Mouse (Mus musculus) forebrain, embryonic 14.5 days (tissue): ENCODE results near the gene Myo1b. TPM values are rescaled to one million over a fixed set of nuclear protein-coding genes. Genes with fewer than 3 reads are reported as not detected.
"Not testable (repeated sequence)": the region's sequence is repeated elsewhere in the genome, so short reads cannot be mapped to it uniquely, and the experiment has no call there.

Experiments
- ATAC-seq: fragments of 200-750 bp; cut with Nextera tagmentation; 2 replicates; pipeline ENCODE4 v1.8.0; 2017; ENCODE audit warnings: mild to moderate bottlenecking, moderate library complexity
- DNase-seq: peaks from one replicate; pipeline ENCODE4 v3.0.0-alpha.2; 2015; ENCODE audit warnings: low spot score
- H3K27ac ChIP-seq: fragments of 300-500 bp; sonication (generic); 2 replicates; pipeline ENCODE4 v1.5.1; 2014; ENCODE audit warnings: low read depth, mild to moderate bottlenecking, control low read depth, low read length, moderate library complexity
- H3K27me3 ChIP-seq: fragments of 300-500 bp; sonication (generic); replicated peaks from 2 replicates; pipeline ENCODE4 v1.6.1; 2014; ENCODE audit warnings: low read length, control low read depth, mixed read lengths; ENCODE audit not compliant: control insufficient read depth, insufficient read depth
- H3K36me3 ChIP-seq: fragments of 300-500 bp; sonication (generic); 2 replicates; pipeline ENCODE4 v1.6.1; 2014; ENCODE audit warnings: low read length, control low read depth; ENCODE audit not compliant: control insufficient read depth, insufficient read depth
- H3K4me1 ChIP-seq: fragments of 300-500 bp; sonication (generic); 2 replicates; pipeline ENCODE4 v1.6.1; 2014; ENCODE audit warnings: antibody characterized with exemption, low read length, control low read depth; ENCODE audit not compliant: control insufficient read depth, insufficient read depth
- H3K4me2 ChIP-seq: fragments of 300-500 bp; sonication (generic); 2 replicates; pipeline ENCODE4 v1.6.1; 2014; ENCODE audit warnings: mild to moderate bottlenecking, control low read depth, low read length
- H3K4me3 ChIP-seq: fragments of 300-500 bp; sonication (generic); 2 replicates; pipeline ENCODE4 v1.5.1; 2014; ENCODE audit warnings: low read depth, low read length, control low read depth
- H3K9ac ChIP-seq: fragments of 300-500 bp; sonication (generic); 2 replicates; pipeline ENCODE4 v1.6.1; 2014; ENCODE audit warnings: mild to moderate bottlenecking, low read length, control low read depth, moderate library complexity
- H3K9me3 ChIP-seq: fragments of 300-500 bp; sonication (generic); replicated peaks from 2 replicates; pipeline ENCODE4 v1.6.1; 2016; ENCODE audit warnings: low read length, control low read depth, mixed read lengths; ENCODE audit not compliant: control insufficient read depth
- WGBS: fragments of 180-500 bp; shearing (Covaris S2); extraction: QIAGEN DNeasy Blood & Tissue Kit; methylation state at CpG from one replicate; pipeline ENCODE4 v1.1.7; 2014; 5-methylcytosine and 5-hydroxymethylcytosine counted together
- polyA plus RNA-seq: library from polyadenylated mRNA; unstranded; fragments of >200 nt; fragmentation: Nextera tagmentation; extraction: Ambion mirVana; gene quantifications from 2 replicates; pipeline ENCODE4 v1.2.1, GENCODE M21; 2014

The Myo1b gene
- polyA plus RNA-seq, 1 experiment from 2014 or later, result 78.1 TPM

GRCm38 (mm10) chr1:51872493-51873261 lies 43.2 kb downstream of the Myo1b start:
- Histone ChIP-seq H3K9ac (no peak overlapping the region), H3K27ac (0 out of 2 replicates have a peak overlapping the region, but pooled peaks have one; percentile 9), H3K4me2 (no peak overlapping the region), H3K27me3 (no peaks in the 10 kb centered on the region), H3K36me3 (no peaks in the 10 kb centered on the region), H3K9me3 (no peaks in the 10 kb centered on the region), H3K4me1 (no peaks in the 10 kb centered on the region), H3K4me3 (no peak overlapping the region)
- DNase-seq (no peak), ATAC-seq (no peak)
- WGBS, result 82% methylated on average over 7 of the region's 7 CpGs

DNA sequence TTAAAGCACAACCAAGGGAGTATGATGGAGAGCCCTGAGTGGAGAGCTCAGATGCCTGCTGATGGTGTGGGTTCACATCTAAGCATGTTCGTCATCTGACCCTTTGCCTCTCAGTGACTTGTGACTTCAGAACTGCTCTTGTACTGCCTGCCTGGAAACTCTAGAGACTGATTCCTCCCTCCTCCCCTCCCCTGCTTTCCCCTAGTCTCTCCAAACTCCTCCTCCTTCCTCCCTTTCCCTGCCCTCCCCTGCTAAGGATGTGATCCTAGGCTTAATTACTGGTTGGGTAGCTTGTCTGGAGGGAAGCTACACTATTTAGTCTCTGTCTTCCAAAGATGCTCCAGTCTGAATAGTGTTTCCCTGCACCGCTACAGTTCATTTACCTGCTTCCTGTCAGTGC lies 44.6 kb downstream of the Myo1b start:
- WGBS, result 90% methylated on average over 2 of the region's 2 CpGs
- H3K27ac ChIP-seq, ATAC-seq, DNase-seq, H3K9ac ChIP-seq, H3K4me3 ChIP-seq, H3K4me1 ChIP-seq, H3K36me3 ChIP-seq, H3K4me2 ChIP-seq, H3K27me3 ChIP-seq, H3K9me3 ChIP-seq: not testable (repeated sequence)

DNA sequence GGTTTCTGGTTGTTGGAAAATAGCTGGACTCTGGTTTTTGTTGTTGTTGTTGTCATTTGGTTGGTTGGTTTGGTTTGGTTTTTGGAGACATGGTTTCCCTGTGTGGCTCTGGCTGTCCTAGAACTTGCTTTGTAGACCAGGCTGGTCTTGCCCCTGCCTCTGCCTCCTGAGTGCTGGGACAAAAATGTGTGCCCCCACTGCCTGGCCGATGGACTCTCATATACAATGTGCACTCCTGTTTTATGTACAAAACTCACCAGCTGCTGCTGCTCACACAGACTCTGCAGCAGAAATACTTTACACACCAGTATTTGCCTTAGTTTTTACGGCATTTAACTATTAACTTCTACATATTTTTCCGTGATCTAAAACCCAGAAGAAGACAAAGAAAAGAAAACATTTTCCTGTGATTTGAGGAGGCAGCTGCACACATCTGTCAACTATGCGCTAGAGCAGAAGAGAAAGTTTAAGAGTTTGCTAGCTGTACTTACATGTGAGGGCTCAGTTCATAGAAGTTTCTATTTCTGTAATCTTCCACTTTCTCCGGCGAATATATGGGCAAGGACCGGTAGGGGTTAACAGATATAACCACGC lies 52.9 kb downstream of the Myo1b start:
- WGBS, result 93% methylated on average over 8 of the region's 8 CpGs
- Histone ChIP-seq H3K9me3 (no peaks in the 10 kb centered on the region), H3K4me2 (no peak overlapping the region), H3K36me3 (peaks cover 9% of the 10 kb centered on the region; the same call in 1 of the 2 replicates), H3K4me3 (no peak overlapping the region), H3K4me1 (no peaks in the 10 kb centered on the region), H3K27ac (no peak overlapping the region), H3K27me3 (no peaks in the 10 kb centered on the region), H3K9ac (no peak overlapping the region)
- ATAC-seq (no peak), DNase-seq (no peak)

DNA sequence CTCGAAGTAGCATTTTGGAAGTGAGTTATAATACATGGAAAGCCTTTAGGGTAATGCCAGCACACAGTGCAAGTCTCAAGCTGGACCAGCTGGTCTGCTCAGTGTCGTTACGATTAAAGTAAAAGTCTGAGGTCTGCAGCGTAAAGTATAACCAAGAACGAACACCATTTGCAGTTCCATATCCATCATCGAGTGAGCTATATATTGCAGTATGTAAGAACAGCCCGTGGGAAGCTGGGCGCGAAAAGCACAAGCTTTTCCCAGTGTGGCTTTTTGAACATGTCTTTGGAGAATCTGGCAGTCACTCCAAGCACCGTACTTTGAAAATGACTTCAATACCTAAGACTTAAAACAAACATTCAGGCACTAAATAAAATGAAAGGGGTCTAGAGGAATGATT lies 55.0 kb downstream of the Myo1b start:
- Histone ChIP-seq H3K36me3 (peaks cover 9% of the 10 kb centered on the region; the same call in 1 of the 2 replicates), H3K4me3 (no peak overlapping the region), H3K4me1 (no peaks in the 10 kb centered on the region), H3K9ac (no peak overlapping the region), H3K27ac (no peak overlapping the region), H3K27me3 (no peaks in the 10 kb centered on the region), H3K9me3 (no peaks in the 10 kb centered on the region), H3K4me2 (no peak overlapping the region)
- no peak for ATAC-seq
- no peak for DNase-seq
- WGBS, result 91% methylated on average over 10 of the region's 10 CpGs

- Histone ChIP-seq H3K9ac (no peak overlapping the region), H3K4me2 (no peak overlapping the region), H3K9me3 (no peaks in the 10 kb centered on the region), H3K4me1 (no peaks in the 10 kb centered on the region), H3K27ac (no peak overlapping the region), H3K4me3 (no peak overlapping the region), H3K36me3 (peaks cover 5% of the 10 kb centered on the region; the same call in 1 of the 2 replicates), H3K27me3 (no peaks in the 10 kb centered on the region)
- no peak for ATAC-seq
- 93% methylated on average over 4 of the region's 4 CpGs for WGBS
- no peak for DNase-seq
These were observed 58.9 kb downstream of the Myo1b start for GRCm38 (mm10) chr1:51856946-51857345.

GRCm38 (mm10) chr1:51856245-51856915 lies 59.5 kb downstream of the Myo1b start:
- Histone ChIP-seq H3K9ac (no peak overlapping the region), H3K4me3 (no peak overlapping the region), H3K4me1 (no peaks in the 10 kb centered on the region), H3K27ac (no peak overlapping the region), H3K36me3 (peaks cover 5% of the 10 kb centered on the region; the same call in 1 of the 2 replicates), H3K4me2 (no peak overlapping the region), H3K9me3 (no peaks in the 10 kb centered on the region), H3K27me3 (no peaks in the 10 kb centered on the region)
- 90% methylated on average over 11 of the region's 11 CpGs for WGBS
- DNase-seq (no peak), ATAC-seq (no peak)

- no peak overlapping the region for H3K9ac ChIP-seq
- no peak overlapping the region for H3K27ac ChIP-seq
- ATAC-seq, result no peak
- DNase-seq, result no peak
- peaks cover 1% of the 10 kb centered on the region; the same call in 1 of the 2 replicates for H3K36me3 ChIP-seq
- H3K4me3 ChIP-seq, result no peak overlapping the region
- no peak overlapping the region for H3K4me2 ChIP-seq
- 77% methylated on average over 10 of the region's 10 CpGs for WGBS
- H3K9me3 ChIP-seq, result no peaks in the 10 kb centered on the region
- H3K4me1 ChIP-seq, result no peaks in the 10 kb centered on the region
- H3K27me3 ChIP-seq, result no peaks in the 10 kb centered on the region
These were observed 60.2 kb downstream of the Myo1b start for GRCm38 (mm10) chr1:51855541-51856244.

GRCm38 (mm10) chr1:51852314-51852713 lies 63.6 kb downstream of the Myo1b start:
- Histone ChIP-seq H3K4me1 (no peaks in the 10 kb centered on the region), H3K4me3 (no peak overlapping the region), H3K4me2 (no peak overlapping the region), H3K27ac (no peak overlapping the region), H3K9me3 (no peaks in the 10 kb centered on the region), H3K27me3 (no peaks in the 10 kb centered on the region), H3K36me3 (no peaks in the 10 kb centered on the region), H3K9ac (no peak overlapping the region)
- DNase-seq (peak; percentile 17), ATAC-seq (peak; percentile 42; the same call in 1 of the 2 replicates)
- WGBS, result 74% methylated on average over 5 of the region's 5 CpGs
